Mouse (Mus musculus): ENCODE results near the gene Cpa4. TPM values are rescaled to one million over a fixed set of nuclear protein-coding genes. Genes with fewer than 3 reads are reported as not detected.

Cpa4 gene
- polyA plus RNA-seq, 1 experiment from 2014 or later, result 1.2 TPM

GRCm38 (mm10) chr6:30545689-30546088 is 22.5 kb upstream of the Cpa4 start:
- peaks cover 81% of the 10 kb centered on the region for H3K4me1 ChIP-seq
- H3K27ac ChIP-seq, result peak overlapping the region; percentile 88
- H3K9me3 ChIP-seq, result no peaks in the 10 kb centered on the region
- H3K4me3 ChIP-seq, result no peak overlapping the region; the same call in 1 of the 2 replicates
- H3K36me3 ChIP-seq, result 0 out of 2 replicates have a peak, but pooled peaks cover 3% of the 10 kb centered on the region
- DNase-seq (ENCODE audit: low spot score), result peak; percentile 86
- H3K27me3 ChIP-seq (ENCODE audit: insufficient read depth, poor library complexity, severe bottlenecking), result no peaks in the 10 kb centered on the region
- WGBS, result 42% methylated on average over 7 of the region's 7 CpGs

DNA sequence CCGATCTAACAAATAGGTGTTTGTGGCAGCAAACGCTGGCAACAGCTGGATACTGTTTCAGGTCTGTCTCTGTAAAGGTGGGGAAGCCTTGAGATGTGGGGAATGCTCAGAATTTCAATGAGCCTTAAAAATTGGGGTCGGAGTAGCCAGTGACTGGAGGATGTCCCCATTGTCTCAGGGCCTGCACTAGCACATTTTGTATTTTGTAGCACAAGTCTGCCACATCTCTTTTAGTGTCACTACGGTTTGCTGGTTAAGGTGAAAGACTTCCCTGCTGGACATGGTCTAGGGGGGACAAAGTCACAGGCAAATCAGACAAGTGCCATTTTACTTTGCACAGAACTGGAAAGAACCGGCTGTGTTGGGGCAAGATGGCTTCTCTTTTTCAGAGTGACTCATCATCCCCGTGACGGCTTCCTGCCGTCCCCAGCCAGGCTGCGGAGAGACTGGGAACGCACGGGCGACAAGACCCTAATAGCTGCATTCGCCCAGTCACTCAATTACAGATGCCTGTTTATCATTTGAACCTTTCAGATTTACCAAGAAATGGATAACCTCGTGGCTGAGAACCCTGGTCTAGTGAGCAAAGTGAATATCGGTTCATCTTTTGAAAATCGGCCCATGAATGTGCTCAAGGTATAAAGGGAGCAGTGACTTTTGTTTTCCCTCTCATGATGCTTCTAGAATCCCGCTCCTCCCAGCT is 21.4 kb upstream of the Cpa4 start:
- Histone ChIP-seq H3K36me3 (0 out of 2 replicates have a peak, but pooled peaks cover 3% of the 10 kb centered on the region), H3K9me3 (no peaks in the 10 kb centered on the region), H3K27me3 (ENCODE audit: insufficient read depth, poor library complexity, severe bottlenecking) (no peaks in the 10 kb centered on the region), H3K4me1 (peaks cover 74% of the 10 kb centered on the region), H3K27ac (peak overlapping the region; percentile 88), H3K4me3 (peak overlapping the region; percentile 33)
- 14% methylated on average over 17 of the region's 17 CpGs for WGBS
- DNase-seq (ENCODE audit: low spot score), result no peak

DNA sequence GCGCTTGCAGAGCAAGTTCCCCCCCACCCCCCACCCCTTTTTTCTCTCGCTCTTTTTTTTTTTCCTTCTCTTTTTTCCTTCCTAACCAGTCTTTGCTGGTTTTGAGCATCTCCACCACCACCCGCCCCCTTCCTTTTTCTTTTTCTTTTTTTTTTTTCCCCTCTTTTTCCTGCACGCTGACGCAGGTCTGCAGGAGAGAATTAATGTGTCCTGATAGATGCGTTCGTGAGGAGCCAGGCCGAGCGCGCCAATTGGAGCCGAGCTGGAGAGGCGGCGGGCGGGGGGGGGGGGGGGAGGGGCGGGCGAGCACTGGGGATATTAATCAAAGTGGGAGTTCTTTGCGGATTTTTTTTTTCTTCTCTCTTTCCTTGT is 20.9 kb upstream of the Cpa4 start:
- Histone ChIP-seq H3K27me3 (ENCODE audit: insufficient read depth, poor library complexity, severe bottlenecking) (no peaks in the 10 kb centered on the region), H3K9me3 (no peaks in the 10 kb centered on the region), H3K4me3 (peak overlapping the region; percentile 33), H3K4me1 (peaks cover 74% of the 10 kb centered on the region), H3K27ac (peak overlapping the region; percentile 88), H3K36me3 (0 out of 2 replicates have a peak, but pooled peaks cover 3% of the 10 kb centered on the region)
- DNase-seq (ENCODE audit: low spot score), result no peak
- WGBS, result under 1% methylated on average over 13 of the region's 17 CpGs

DNA sequence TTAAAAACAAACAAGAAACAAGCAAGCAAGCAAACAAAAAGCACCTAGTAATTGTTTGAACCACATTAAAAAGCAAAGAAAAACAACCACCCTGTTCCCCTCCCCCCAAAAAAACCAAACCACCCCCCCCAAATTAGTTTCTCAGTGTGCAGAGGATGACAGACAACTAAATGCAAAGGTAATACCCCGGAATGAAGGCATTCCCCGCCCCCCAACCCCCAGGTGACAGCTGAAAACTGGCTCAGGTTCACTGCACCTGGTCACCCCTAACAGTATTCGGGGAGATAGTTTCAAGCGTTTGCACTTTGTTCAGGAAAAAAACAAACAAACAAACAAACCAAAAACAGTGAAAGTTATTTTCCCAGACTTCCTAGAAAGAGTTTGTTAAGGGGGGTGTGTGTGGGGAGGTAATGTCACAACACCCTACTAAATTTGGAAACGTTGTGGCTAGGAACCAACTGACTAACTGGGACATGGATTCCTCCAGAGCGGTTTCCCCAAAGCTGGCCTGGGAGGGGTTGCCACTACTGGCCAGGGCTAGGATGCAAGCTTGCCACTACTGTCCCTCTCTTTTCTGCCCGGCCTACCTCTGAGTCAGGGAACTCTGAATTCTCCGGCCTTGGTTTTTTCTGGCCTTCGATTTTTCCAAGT is 20.4 kb upstream of the Cpa4 start:
- H3K4me3 ChIP-seq, result no peak overlapping the region
- H3K4me1 ChIP-seq, result peaks cover 74% of the 10 kb centered on the region
- H3K27me3 ChIP-seq (ENCODE audit: insufficient read depth, poor library complexity, severe bottlenecking), result no peaks in the 10 kb centered on the region
- no peaks in the 10 kb centered on the region for H3K9me3 ChIP-seq
- WGBS, result 27% methylated on average over 9 of the region's 9 CpGs
- 0 out of 2 replicates have a peak, but pooled peaks cover 3% of the 10 kb centered on the region for H3K36me3 ChIP-seq
- H3K27ac ChIP-seq, result peak overlapping the region; percentile 88
- DNase-seq (ENCODE audit: low spot score), result no peak

- H3K4me3 ChIP-seq, result 0 out of 2 replicates have a peak overlapping the region, but pooled peaks have one; percentile 22
- WGBS, result 14% methylated on average over 15 of the region's 15 CpGs
- no peaks in the 10 kb centered on the region for H3K9me3 ChIP-seq
- no peaks in the 10 kb centered on the region for H3K27me3 ChIP-seq (ENCODE audit: insufficient read depth, poor library complexity, severe bottlenecking)
- H3K36me3 ChIP-seq, result 0 out of 2 replicates have a peak, but pooled peaks cover 3% of the 10 kb centered on the region
- H3K27ac ChIP-seq, result peak overlapping the region; percentile 88
- peaks cover 64% of the 10 kb centered on the region for H3K4me1 ChIP-seq
- no peak for DNase-seq (ENCODE audit: low spot score)
Observed at GRCm38 (mm10) chr6:30549231-30549761, 18.9 kb upstream of the Cpa4 start.

DNA sequence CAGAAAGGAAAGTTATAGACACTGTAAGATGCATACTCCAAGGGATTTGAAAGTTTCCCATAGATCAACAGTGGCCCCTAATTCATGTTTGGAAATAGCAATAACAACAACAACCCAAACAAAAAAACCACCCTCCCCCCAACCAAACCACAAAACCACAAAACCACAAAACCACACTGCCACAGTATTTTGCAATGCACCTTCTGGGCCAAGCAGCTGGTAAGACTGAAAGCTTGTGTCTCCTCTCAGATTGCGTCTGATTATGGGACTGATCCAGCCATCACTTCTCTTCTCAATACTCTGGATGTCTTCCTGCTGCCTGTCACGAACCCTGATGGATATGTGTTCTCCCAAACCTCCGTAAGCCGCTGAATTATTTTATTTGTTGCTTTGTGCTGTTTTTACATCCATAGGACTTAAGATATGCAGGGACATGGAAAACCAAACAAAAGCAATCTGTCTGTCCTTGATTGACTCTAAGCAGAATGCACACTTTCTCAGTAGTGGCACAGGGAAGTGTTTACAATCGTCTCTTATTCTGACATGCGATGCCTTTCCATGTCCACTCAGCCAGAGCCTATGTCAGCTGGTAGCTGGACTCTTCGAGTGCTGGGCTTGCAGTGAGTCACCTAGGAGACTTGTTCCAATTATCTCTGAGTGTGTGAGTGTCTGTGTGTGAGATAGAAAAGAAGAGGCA is 17.5 kb upstream of the Cpa4 start:
- H3K9me3 ChIP-seq, result no peaks in the 10 kb centered on the region
- H3K36me3 ChIP-seq, result 0 out of 2 replicates have a peak, but pooled peaks cover 3% of the 10 kb centered on the region
- peak overlapping the region; percentile 44 for H3K27ac ChIP-seq
- peaks cover 52% of the 10 kb centered on the region for H3K4me1 ChIP-seq
- no peak overlapping the region for H3K4me3 ChIP-seq
- 73% methylated on average over 7 of the region's 7 CpGs for WGBS
- H3K27me3 ChIP-seq (ENCODE audit: insufficient read depth, poor library complexity, severe bottlenecking), result no peaks in the 10 kb centered on the region
- no peak for DNase-seq (ENCODE audit: low spot score)

GRCm38 (mm10) chr6:30551193-30551515 is 17.0 kb upstream of the Cpa4 start:
- Histone ChIP-seq H3K9me3 (no peaks in the 10 kb centered on the region), H3K27me3 (ENCODE audit: insufficient read depth, poor library complexity, severe bottlenecking) (no peaks in the 10 kb centered on the region), H3K36me3 (0 out of 2 replicates have a peak, but pooled peaks cover 3% of the 10 kb centered on the region), H3K27ac (peak overlapping the region; percentile 44; the same call in 1 of the 2 replicates), H3K4me1 (peaks cover 52% of the 10 kb centered on the region), H3K4me3 (no peak overlapping the region)
- no peak for DNase-seq (ENCODE audit: low spot score)

GRCm38 (mm10) chr6:30551644-30552580 is 16.3 kb upstream of the Cpa4 start:
- peak overlapping the region; percentile 33 for H3K4me3 ChIP-seq
- no peaks in the 10 kb centered on the region for H3K27me3 ChIP-seq (ENCODE audit: insufficient read depth, poor library complexity, severe bottlenecking)
- 0 out of 2 replicates have a peak, but pooled peaks cover 3% of the 10 kb centered on the region for H3K36me3 ChIP-seq
- peak overlapping the region; percentile 84 for H3K27ac ChIP-seq
- H3K9me3 ChIP-seq, result no peaks in the 10 kb centered on the region
- peaks cover 46% of the 10 kb centered on the region for H3K4me1 ChIP-seq
- WGBS, result 32% methylated on average over 23 of the region's 23 CpGs
- no peak for DNase-seq (ENCODE audit: low spot score)

DNA sequence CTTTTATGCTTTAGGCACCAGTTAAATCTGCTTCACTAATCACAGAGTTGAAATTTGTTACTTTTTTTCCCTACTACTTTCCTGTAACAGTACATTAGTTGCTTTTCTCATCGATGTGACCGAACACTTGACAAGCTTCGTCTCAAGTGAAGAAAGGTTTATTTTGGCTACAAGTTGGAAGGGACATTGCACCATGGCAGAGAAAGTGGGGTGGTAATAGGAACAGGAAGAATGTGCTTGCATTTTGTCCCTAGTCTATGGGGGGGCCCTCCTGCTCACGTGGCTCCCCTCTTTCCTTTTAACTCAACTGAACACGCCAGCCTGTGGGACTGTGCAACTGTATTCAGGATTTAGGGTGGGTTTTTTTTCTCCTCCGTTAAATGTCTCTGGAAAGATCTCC is 15.5 kb upstream of the Cpa4 start:
- H3K4me1 ChIP-seq, result peaks cover 43% of the 10 kb centered on the region
- DNase-seq (ENCODE audit: low spot score), result no peak
- H3K27ac ChIP-seq, result peak overlapping the region; percentile 84
- 54% methylated on average over 6 of the region's 6 CpGs for WGBS
- no peak overlapping the region for H3K4me3 ChIP-seq
- H3K9me3 ChIP-seq, result no peaks in the 10 kb centered on the region
- H3K36me3 ChIP-seq, result 0 out of 2 replicates have a peak, but pooled peaks cover 3% of the 10 kb centered on the region
- no peaks in the 10 kb centered on the region for H3K27me3 ChIP-seq (ENCODE audit: insufficient read depth, poor library complexity, severe bottlenecking)

GRCm38 (mm10) chr6:30553381-30554010 is 14.7 kb upstream of the Cpa4 start:
- Histone ChIP-seq H3K4me1 (peaks cover 34% of the 10 kb centered on the region), H3K27me3 (ENCODE audit: insufficient read depth, poor library complexity, severe bottlenecking) (no peaks in the 10 kb centered on the region), H3K27ac (peak overlapping the region; percentile 36; the same call in 1 of the 2 replicates), H3K9me3 (no peaks in the 10 kb centered on the region), H3K36me3 (0 out of 2 replicates have a peak, but pooled peaks cover 3% of the 10 kb centered on the region), H3K4me3 (no peak overlapping the region)
- DNase-seq (ENCODE audit: low spot score), result no peak
- WGBS, result 77% methylated on average over 7 of the region's 7 CpGs

- WGBS, result 88% methylated on average over 5 of the region's 5 CpGs
- H3K36me3 ChIP-seq, result 0 out of 2 replicates have a peak, but pooled peaks cover 3% of the 10 kb centered on the region
Observed at GRCm38 (mm10) chr6:30554092-30554491, 14.1 kb upstream of the Cpa4 start.

More at GRCm38 (mm10) chr6:30554092-30554491, 14.1 kb upstream of the Cpa4 start:
- Histone ChIP-seq H3K27ac (peak overlapping the region; percentile 36; the same call in 1 of the 2 replicates), H3K4me1 (peaks cover 28% of the 10 kb centered on the region), H3K4me3 (no peak overlapping the region), H3K9me3 (no peaks in the 10 kb centered on the region), H3K27me3 (ENCODE audit: insufficient read depth, poor library complexity, severe bottlenecking) (no peaks in the 10 kb centered on the region)
- DNase-seq (ENCODE audit: low spot score), result no peak
